Mouse (Mus musculus): ENCODE results near the gene Olfr1382.
"Not testable (repeated sequence)": the region's sequence is repeated elsewhere in the genome, so short reads cannot be mapped to it uniquely, and the experiment has no call there.

The Olfr1382 gene

DNA sequence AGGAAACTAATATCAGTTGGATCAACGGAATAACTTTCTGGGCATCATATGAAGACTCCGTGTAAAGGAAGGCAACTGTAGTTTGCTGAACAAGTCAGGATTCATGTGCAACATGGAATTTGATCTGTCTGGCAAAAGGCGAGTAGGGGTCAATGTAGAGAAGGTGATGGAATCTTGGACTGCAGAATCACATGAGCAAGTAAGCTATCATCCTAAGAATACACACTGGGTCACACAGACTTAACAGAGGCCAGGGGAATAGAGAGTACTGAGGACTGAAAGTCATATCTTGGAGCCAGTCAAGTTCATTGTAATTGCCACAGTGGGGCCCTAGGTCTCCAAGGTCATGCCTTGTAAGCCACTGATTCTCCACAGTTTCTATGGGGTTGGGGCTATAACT is at the start of gene Olfr1382:
TSS of gene Olfr1382 (plus strand) at position 301 of the 400 bp plus-strand sequence.
- no peak for DNase-seq (ENCODE audit: low spot score)

DNA sequence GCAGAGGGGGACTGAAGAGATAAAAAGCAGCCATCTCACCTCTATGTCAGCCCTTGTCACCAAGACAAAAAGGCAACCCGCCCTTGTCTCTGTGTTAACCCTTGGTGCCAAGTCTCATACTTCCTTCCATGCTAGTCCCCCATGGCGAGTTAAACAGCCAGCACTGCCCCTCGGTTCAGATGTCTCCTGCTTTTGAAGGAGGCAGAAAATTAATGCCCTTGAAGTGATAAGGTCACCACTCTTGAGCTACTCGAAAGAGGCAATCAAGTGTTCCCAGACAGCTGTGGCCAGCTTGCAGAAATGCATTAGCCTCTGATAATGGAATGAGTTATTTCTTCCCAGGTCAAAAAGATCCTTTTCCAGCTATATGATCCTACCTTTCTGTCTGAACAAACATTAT is 42.1 kb upstream of the Olfr1382 start:
- DNase-seq (ENCODE audit: low spot score) = no peak

DNA sequence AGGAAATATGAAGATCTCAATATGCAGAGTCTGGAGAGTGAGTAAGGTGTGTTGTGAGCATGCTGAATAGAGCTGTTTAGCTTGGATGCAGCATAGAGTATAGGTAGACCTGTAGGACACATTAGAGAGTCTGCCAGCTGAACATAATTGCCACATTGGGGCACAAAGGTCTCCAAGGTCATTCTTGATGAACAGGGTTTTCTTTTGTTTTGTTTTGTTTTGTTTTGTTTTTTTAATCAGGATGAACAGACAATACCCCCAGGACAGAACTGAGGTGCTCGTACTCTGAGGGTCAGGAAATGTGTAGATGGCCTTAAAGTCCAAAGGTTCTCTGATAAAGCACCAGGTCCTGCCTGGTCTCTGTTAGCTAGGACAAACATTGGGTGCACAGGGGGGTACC is 39.3 kb upstream of the Olfr1382 start, which contains the start of gene Olfr1385:
TSS of gene Olfr1385 (plus strand) at position 301 of the 400 bp plus-strand sequence.
- DNase-seq (ENCODE audit: low spot score) = not testable (repeated sequence)

DNA sequence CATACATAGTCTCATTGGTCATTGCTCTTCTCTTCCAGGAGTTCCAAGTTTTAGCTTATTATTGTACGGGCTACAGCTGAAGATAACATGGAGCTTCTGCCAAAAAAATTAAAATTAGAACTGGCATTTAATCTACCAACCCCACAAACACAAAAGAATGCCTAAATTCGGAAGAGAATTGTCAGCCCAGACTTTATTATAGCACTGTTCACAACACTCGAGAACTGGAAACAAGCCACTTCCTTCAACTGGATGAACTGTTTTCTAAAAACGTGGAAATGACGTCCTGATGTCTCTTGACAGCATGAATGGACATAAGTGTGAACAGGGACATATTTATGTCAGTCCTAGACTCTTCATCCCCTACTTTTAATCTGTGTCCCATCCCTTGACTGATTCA is 10.0 kb upstream of the Olfr1382 start:
- DNase-seq (ENCODE audit: low spot score) = no peak

DNA sequence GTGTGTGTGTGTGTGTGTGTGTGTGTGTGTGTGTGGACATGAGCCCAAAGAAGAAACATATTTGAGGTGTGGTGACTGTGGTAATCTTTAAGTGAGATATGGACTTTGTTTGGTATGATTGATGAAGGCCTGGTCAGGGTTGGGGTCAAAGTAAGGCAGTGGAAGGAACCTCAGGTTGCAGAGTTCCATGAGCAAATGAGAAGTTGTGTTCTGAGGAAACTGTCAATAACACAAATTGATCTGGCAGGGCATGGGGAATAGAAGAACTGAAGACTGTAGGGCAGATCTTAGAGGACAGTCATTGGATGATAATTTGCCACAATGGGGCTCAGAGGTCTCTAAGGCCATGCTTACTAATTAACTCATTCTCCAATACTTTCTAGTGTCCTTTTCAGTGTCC is 8.7 kb upstream of the Olfr1382 start, which contains the start of gene Olfr1383:
TSS of gene Olfr1383 (plus strand) at position 301 of the 400 bp plus-strand sequence.
- DNase-seq (ENCODE audit: low spot score) = no peak

DNA sequence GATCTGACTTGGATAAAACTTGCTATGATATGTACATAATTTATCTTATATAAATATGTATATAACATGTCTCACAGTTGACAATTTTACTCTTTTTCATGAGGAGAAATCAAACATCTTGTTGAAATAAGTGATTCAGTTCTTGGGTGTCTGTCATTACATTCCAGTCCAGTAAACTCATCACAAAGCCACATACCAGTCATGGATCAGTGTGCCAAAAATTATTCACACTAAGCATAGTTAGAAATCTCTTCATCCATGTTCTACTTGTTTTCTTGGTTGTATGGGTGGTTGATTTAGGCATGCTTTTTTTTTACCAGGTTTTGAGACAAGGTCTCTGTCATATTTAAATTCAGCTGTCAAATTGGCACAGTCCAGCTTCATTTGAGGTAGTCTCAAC is 4.7 kb downstream of the Olfr1382 start:
- DNase-seq (ENCODE audit: low spot score) = no peak

DNA sequence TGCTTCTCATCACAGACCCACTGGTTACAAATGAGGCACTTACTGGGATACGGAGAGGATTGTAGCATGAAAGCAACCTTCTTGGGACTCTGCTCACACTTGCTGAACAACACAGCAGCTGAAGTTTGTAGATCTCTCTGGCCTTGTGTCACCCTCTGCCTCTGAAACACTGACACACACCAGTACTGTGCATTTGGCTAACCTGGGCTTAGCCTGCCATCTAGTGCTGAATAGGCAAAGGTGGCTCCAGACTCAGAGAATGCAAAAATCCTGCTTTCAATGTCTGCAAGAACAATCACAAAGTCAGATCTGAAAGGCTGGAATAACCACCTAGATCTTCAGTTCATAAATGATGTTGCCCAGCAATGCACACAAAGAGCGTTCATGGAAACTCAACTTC is 8.6 kb downstream of the Olfr1382 start:
- not testable (repeated sequence) for DNase-seq (ENCODE audit: low spot score)

DNA sequence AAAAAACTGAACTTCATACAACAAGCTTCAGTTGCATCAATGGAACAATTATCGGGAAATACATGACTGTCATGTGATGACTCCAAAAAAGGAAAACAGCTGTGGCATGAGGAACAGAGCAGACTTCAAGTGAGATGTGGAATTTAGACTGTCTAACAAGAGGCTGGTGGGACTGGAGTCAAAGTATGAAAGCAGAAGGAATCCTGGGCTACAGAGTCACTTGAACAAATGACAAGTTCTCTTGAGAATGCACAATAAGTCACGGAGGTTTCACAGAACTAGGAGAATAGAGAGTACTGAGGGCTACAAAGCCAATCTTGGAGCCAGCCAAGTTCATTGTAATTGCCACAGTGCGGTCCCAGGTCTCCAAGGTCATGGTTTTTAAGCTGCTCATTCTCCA is 15.1 kb downstream of the Olfr1382 start, which contains the start of gene Olfr1381:
TSS of gene Olfr1381 (plus strand) at position 301 of the 400 bp plus-strand sequence.
- DNase-seq (ENCODE audit: low spot score) = not testable (repeated sequence)

DNA sequence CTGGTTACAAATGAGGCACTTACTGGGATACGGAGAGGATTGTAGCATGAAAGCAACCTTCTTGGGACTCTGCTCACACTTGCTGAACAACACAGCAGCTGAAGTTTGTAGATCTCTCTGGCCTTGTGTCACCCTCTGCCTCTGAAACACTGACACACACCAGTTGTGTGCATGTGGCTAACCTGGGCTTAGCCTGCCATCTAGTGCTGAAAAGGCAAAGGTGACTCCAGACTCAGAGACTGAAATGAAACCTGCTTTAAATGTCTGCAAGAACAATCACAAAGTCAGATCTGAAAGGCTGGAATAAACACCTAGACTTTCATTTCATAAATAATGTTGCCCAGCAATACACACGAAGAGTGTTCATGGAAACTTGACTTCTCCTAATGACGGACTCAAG is 26.0 kb downstream of the Olfr1382 start:
- not testable (repeated sequence) for DNase-seq (ENCODE audit: low spot score)

DNA sequence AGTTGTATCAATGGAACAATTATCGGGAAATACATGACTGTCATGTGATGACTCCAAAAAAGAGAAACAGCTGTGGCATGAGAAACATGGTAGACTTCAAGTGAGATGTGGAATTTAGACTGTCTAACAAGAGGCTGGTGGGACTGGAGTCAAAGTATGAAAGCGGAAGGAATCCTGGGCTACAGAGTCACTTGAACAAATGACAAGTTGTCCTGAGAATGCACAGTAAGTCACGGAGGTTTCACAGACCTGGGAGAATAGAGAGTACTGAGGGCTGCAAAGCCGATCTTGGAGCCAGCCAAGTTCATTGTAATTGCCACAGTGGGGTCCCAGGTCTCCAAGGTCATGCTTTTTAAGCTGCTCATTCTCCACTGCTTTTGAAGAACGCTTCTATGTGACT is 28.5 kb downstream of the Olfr1382 start, which contains the start of gene Olfr1380:
TSS of gene Olfr1380 (plus strand) at position 301 of the 400 bp plus-strand sequence.
- not testable (repeated sequence) for DNase-seq (ENCODE audit: low spot score)

DNA sequence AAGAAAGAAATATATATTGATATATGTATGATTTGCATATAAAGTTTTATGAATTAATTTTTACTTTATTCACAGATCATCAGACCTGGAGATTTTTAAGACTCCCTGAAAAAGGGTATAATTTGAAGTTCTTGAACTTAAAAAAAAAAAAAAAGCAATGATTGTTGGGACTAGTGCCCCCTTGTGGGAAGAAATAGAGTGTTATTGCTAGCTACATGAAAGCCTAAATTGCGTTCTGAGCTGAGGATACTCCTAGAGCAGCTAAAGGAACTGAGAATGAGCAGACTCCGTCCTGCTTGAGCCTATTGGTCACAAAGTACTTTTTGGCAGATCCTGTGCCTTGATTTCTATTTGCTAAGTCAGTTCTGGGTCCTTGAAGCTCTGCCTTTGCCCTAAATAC is 47.0 kb downstream of the Olfr1382 start:
- DNase-seq (ENCODE audit: low spot score) = not testable (repeated sequence)

DNA sequence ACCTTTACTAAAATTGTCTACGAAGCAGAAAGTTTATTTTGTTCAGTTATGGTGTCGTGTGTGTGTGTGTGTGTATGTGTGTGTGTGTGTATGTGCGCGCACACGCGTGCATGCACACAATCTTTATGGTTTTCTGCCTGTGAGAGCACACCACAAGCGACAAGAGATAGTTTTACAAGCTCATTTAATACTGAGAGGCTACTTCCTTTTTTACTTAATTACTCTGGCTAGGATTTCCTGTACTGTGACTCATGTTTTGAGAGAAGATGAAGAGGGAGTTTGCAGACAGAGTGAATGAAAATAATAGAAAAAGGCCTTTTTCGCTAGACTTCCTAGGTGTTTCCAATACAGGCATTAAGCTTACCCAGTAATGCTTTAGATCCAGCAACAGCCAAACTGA is 52.4 kb downstream of the Olfr1382 start:
- DNase-seq (ENCODE audit: low spot score) = not testable (repeated sequence)
